Mouse (Mus musculus): ENCODE data around the gene Gpr108. TPM values are rescaled to one million over a fixed set of nuclear protein-coding genes. Genes with fewer than 3 reads are reported as not detected.
"Not testable (repeated sequence)": the region's sequence is repeated elsewhere in the genome, so short reads cannot be mapped to it uniquely, and the experiment has no call there.

Gene Gpr108
- polyA plus RNA-seq, 1 experiment = 33.5 TPM

- Histone ChIP-seq H3K27ac (ENCODE audit: insufficient read depth, low read length) (no peak overlapping the region), H3K4me1 (ENCODE audit: control insufficient read depth, insufficient read depth, low read length) (no peaks in the 10 kb centered on the region), H3K4me3 (ENCODE audit: insufficient read depth, low read length) (no peak overlapping the region)
- no peak for TF ChIP-seq POLR2A (IDR thresholded peaks at IDR 0.05; ENCODE audit: low read depth, low read length)
- no peak for TF ChIP-seq CTCF (IDR thresholded peaks at IDR 0.05; ENCODE audit: borderline replicate concordance, insufficient read depth, low read length)
These were observed 35.7 kb upstream of the Gpr108 start for GRCm38 (mm10) chr17:57283906-57284305.

DNA sequence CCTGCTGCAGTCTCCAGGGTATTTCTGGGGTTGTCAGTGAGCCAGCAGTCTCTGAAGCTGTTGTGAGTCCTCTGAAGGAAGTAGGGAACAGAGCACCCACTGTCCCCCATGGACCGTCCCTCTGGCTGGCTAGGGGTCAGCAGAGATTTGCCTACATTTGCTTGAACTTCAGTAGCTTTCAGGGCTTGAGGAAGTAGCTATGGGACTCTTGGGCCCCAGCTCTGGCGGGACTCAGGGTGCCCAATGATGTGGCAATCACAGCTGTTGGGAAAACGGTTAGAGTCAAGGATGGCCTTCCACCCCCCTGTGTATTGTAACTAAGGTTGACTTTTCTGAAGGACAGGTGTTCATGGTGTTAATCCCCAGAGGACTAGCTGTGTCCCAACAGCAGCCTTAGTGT, 32.2 kb upstream of the Gpr108 start:
- Histone ChIP-seq H3K4me1 (ENCODE audit: control insufficient read depth, insufficient read depth, low read length) (no peaks in the 10 kb centered on the region), H3K4me3 (ENCODE audit: insufficient read depth, low read length) (no peak overlapping the region), H3K27ac (ENCODE audit: insufficient read depth, low read length) (no peak overlapping the region)
- TF ChIP-seq POLR2A (IDR thresholded peaks at IDR 0.05; ENCODE audit: low read depth, low read length) = no peak
- TF ChIP-seq CTCF (IDR thresholded peaks at IDR 0.05; ENCODE audit: borderline replicate concordance, insufficient read depth, low read length) = no peak

DNA sequence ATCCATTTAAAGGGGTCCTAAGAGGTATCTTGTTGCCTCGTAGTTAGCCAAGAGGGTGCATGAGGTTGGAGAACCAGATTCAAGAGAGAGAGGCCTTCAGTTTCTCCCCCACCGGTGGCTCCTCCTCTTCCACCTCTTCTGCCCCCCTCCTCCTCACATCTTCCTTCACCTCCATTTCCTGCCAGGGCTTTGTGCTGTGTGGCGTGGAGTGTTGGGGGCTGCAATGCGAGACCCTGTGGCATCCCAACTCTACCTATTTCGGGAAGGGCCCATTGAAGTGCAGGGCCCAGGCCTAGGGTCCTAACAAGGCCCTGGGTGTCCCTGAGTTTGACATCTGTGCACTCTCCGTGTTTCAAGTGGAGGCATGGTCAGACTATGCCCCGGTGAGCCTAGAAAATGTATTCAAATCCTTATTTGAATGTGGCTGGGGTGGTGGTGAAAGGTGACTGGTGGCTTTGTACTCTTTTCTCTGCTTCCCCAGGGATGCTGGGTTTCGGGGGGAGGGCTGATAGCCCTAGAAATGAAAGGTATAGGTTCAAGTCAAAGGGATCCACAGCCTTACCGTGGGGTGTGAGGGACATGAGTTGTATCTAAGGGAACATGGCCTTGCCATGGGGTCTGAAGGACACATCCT, 31.5 kb upstream of the Gpr108 start:
- TF ChIP-seq POLR2A (IDR thresholded peaks at IDR 0.05; ENCODE audit: low read depth, low read length) = no peak
- TF ChIP-seq CTCF (IDR thresholded peaks at IDR 0.05; ENCODE audit: borderline replicate concordance, insufficient read depth, low read length) = no peak
- H3K27ac ChIP-seq (ENCODE audit: insufficient read depth, low read length) = no peak overlapping the region
- no peaks in the 10 kb centered on the region for H3K4me1 ChIP-seq (ENCODE audit: control insufficient read depth, insufficient read depth, low read length)
- no peak overlapping the region for H3K4me3 ChIP-seq (ENCODE audit: insufficient read depth, low read length)

DNA sequence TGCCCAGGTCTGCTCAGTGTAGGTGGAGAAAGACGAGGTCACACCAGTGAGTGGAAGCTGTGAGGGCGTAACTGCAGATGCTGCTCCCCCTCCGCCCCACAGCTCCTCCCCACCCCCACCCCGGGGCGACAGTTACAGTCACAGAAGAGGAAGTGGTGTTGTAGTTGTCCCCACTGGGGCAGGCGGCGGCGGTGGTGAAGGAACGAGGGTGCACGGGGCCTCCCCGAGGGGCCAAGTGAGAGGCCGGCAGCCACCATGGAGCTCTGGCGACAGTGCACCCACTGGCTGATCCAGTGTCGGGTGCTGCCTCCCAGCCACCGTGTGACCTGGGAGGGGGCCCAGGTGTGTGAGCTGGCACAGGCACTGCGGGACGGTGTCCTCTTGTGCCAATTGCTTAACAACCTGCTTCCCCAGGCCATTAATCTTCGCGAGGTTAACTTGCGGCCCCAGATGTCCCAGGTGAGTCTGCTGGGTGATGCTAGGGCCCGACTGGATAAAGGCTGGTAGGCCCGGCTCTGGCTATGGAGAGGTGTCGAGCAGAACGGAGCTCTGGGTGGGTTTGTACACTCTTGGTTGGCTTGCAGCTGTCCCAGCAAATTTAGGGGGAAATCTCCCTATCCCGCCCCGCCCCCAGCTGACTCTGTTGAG, 30.8 kb upstream of the Gpr108 start, which contains the start of gene Vav1:
TSS of gene Vav1 (plus strand) at position 158 of the 648 bp plus-strand sequence.
- H3K27ac ChIP-seq (ENCODE audit: insufficient read depth, low read length) = no peak within 1 kb of the TSS
- TF ChIP-seq POLR2A (IDR thresholded peaks at IDR 0.05; ENCODE audit: low read depth, low read length) = no peak
- TF ChIP-seq CTCF (IDR thresholded peaks at IDR 0.05; ENCODE audit: borderline replicate concordance, insufficient read depth, low read length) = no peak
- no peak within 1 kb of the TSS for H3K4me3 ChIP-seq (ENCODE audit: insufficient read depth, low read length)
- no peaks in the 10 kb centered on the region for H3K4me1 ChIP-seq (ENCODE audit: control insufficient read depth, insufficient read depth, low read length)

GRCm38 (mm10) chr17:57278537-57278936, 30.3 kb upstream of the Gpr108 start:
- TF ChIP-seq POLR2A (IDR thresholded peaks at IDR 0.05; ENCODE audit: low read depth, low read length) = no peak
- no peak for TF ChIP-seq CTCF (IDR thresholded peaks at IDR 0.05; ENCODE audit: borderline replicate concordance, insufficient read depth, low read length)
- no peak overlapping the region for H3K4me3 ChIP-seq (ENCODE audit: insufficient read depth, low read length)
- no peaks in the 10 kb centered on the region; the same call in 1 of the 2 replicates for H3K4me1 ChIP-seq (ENCODE audit: control insufficient read depth, insufficient read depth, low read length)

GRCm38 (mm10) chr17:57277598-57278261, 29.5 kb upstream of the Gpr108 start:
- H3K4me3 ChIP-seq (ENCODE audit: insufficient read depth, low read length); H3K4me1 ChIP-seq (ENCODE audit: control insufficient read depth, insufficient read depth, low read length); H3K27ac ChIP-seq (ENCODE audit: insufficient read depth, low read length): not testable (repeated sequence)

More at GRCm38 (mm10) chr17:57278537-57278936, 30.3 kb upstream of the Gpr108 start:
- H3K27ac ChIP-seq (ENCODE audit: insufficient read depth, low read length) = no peak overlapping the region

- H3K27ac ChIP-seq (ENCODE audit: insufficient read depth, low read length) = 0 out of 2 replicates have a peak overlapping the region, but pooled peaks have one; percentile 18
- TF ChIP-seq CTCF (IDR thresholded peaks at IDR 0.05; ENCODE audit: borderline replicate concordance, insufficient read depth, low read length) = peak; percentile 73; the same call in 1 of the 2 replicates
- no peak for TF ChIP-seq POLR2A (IDR thresholded peaks at IDR 0.05; ENCODE audit: low read depth, low read length)
- peak overlapping the region; percentile 70 for H3K4me3 ChIP-seq (ENCODE audit: insufficient read depth, low read length)
- H3K4me1 ChIP-seq (ENCODE audit: control insufficient read depth, insufficient read depth, low read length) = no peaks in the 10 kb centered on the region; the same call in 1 of the 2 replicates
These were observed 28.4 kb upstream of the Gpr108 start for GRCm38 (mm10) chr17:57276634-57277121.

DNA sequence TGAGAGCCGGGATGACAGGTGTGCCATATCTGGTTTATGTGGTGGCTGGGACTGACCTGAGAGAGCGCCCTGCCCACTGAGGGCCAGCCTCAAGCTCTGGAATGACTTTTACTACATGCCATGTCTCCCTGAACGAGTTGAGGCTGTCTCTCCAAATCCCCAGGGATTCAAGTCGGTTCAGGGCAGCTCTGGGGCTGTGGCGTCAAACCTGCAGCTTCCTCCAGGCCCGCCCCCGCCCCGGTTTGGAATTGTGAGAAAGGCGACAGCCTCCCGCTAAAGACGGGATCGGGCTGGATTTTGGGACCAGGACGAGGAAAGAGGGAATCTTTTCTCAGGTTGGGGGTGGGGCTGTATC, 27.7 kb upstream of the Gpr108 start:
- no peak for TF ChIP-seq CTCF (IDR thresholded peaks at IDR 0.05; ENCODE audit: borderline replicate concordance, insufficient read depth, low read length)
- TF ChIP-seq POLR2A (IDR thresholded peaks at IDR 0.05; ENCODE audit: low read depth, low read length) = no peak
- Histone ChIP-seq H3K4me3 (ENCODE audit: insufficient read depth, low read length) (peak overlapping the region; percentile 70), H3K27ac (ENCODE audit: insufficient read depth, low read length) (0 out of 2 replicates have a peak overlapping the region, but pooled peaks have one; percentile 18), H3K4me1 (ENCODE audit: control insufficient read depth, insufficient read depth, low read length) (no peaks in the 10 kb centered on the region; the same call in 1 of the 2 replicates)

DNA sequence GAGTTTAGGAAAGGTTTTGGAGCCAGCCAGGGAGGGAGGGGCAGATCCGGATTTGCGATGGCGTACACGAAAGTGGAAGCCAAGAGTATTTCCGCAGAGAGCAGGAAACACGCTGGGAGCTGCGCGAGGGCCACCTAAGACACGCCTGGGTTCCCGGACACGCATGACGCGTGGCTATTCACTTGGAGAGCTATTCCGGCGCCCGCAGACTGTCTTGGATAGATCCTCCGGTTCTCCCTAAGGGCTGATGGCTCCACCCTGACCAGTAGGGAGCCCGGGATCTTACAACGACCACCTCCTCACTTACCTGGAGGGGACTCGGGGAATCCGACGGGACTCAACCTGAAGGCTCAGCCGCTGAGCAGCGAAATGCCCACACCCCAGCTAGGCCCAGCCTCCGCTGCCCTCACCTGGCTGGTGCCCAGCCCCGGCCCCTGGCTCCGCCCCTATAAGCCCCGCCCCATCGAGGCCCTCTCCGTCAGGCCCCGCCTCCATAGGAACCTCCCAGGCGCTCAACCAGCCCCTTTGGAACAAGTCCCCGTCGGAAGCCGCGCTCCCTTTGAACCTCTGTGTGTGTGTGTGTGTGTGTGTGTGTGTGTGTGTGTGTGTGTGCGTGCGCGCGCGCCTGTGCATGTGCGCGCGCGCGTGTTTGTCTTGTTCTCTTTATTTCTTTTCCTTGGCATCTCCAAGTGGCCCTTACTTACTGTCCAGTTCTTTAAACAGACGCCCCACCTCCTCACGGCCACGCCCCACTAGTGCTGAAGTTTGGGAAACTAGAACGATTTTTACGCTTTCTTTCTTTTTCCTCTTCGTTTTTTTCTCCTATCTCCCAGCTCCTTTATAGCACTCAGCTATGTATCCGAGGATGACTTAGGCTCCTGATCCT, 27.1 kb upstream of the Gpr108 start:
- H3K4me3 ChIP-seq (ENCODE audit: insufficient read depth, low read length) = peak overlapping the region; percentile 70
- TF ChIP-seq CTCF (IDR thresholded peaks at IDR 0.05; ENCODE audit: borderline replicate concordance, insufficient read depth, low read length) (no peak), POLR2A (IDR thresholded peaks at IDR 0.05; ENCODE audit: low read depth, low read length) (peak; percentile 62)
- no peaks in the 10 kb centered on the region; the same call in 1 of the 2 replicates for H3K4me1 ChIP-seq (ENCODE audit: control insufficient read depth, insufficient read depth, low read length)
- H3K27ac ChIP-seq (ENCODE audit: insufficient read depth, low read length) = peak overlapping the region; percentile 32; the same call in 1 of the 2 replicates

Data from embryonic fibroblast, embryonic 13.5 days (primary cell).